Mouse (Mus musculus) G1E (cell line): Measurements from ENCODE around the gene Clasp2.

Source experiments
- CTCF ChIP-seq: IDR thresholded peaks from 2 replicates; pipeline ENCODE4 v1.5.1; 2012; ENCODE audit warnings: low read depth, low read length, inconsistent platforms, mixed read lengths
- GATA1 ChIP-seq: IDR thresholded peaks from 2 replicates; pipeline ENCODE4 v1.6.1; 2012; ENCODE audit warnings: borderline replicate concordance, low read length, inconsistent platforms, mixed read lengths
- TAL1 ChIP-seq: conservative IDR thresholded peaks from 2 replicates; pipeline ENCODE4 v1.6.1; 2012; ENCODE audit warnings: low read depth, low read length, inconsistent platforms, mixed read lengths

DNA sequence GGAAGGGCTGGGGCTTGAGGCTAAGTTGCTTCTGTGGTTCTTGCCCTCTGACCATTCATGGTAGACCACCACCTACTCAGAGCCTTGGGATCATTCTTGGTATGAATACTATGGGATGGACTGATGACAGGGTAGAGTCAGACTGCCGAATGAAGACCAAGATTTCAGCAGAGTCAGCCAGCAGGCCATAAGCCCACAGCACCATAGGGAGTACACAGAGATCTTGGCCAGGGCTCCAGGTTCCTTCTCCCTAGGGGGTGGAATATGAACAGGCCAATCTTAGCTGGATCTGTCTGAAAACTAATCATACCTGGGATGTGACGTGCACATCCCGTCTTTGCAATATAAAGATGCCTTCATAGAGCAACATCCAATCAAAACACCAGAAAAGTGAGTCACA lies 9.7 kb upstream of the Clasp2 start:
- TF ChIP-seq CTCF, result no peak
- TF ChIP-seq GATA1, result no peak
- no peak for TF ChIP-seq TAL1
